Mouse (Mus musculus): ENCODE measurements at regions not wholly inside any gene's neighbourhood (a gene's known extent, or its start where the extent isn't known, plus 50 kb on each side); places are given as distances from the start of the nearest gene placed in this dataset.

- no peak for TF ChIP-seq TCF3 (IDR thresholded peaks at IDR 0.05; ENCODE audit: insufficient read length, low read depth)
- TF ChIP-seq MAX (IDR thresholded peaks at IDR 0.05; ENCODE audit: low read depth), result no peak
- no peak for TF ChIP-seq MYOG (IDR thresholded peaks at IDR 0.05; ENCODE audit: control insufficient read depth in 1 of 3, insufficient read depth in 1 of 3, insufficient read length in 2 of 3, low read depth in 2 of 3)
- TF ChIP-seq E2F4 (IDR thresholded peaks at IDR 0.05; ENCODE audit: insufficient read depth), result no peak
- no peak for TF ChIP-seq POLR2A (IDR thresholded peaks at IDR 0.05; ENCODE audit: insufficient read length, low read depth)
- TF ChIP-seq SRF (IDR thresholded peaks at IDR 0.05; ENCODE audit: control insufficient read depth, insufficient read length, low read depth), result no peak
- no peak for TF ChIP-seq REST (IDR thresholded peaks at IDR 0.05; ENCODE audit: insufficient read depth, insufficient read length)
- no peak for TF ChIP-seq USF1 (IDR thresholded peaks at IDR 0.05; ENCODE audit: low read depth)
- no peak for TF ChIP-seq MYOD1 (IDR thresholded peaks at IDR 0.05; ENCODE audit: control insufficient read depth in 1 of 3, insufficient read length in 2 of 3, low read depth in 2 of 3)
- no peaks in the 10 kb centered on the region for H3K36me3 ChIP-seq (ENCODE audit: control insufficient read depth, insufficient read depth)
Measured at GRCm38 (mm10) chr16:86855891-86856290, 498.1 kb upstream of the N6amt1 start.

GRCm38 (mm10) chr16:86855312-86855711, 498.7 kb upstream of the N6amt1 start:
- Histone ChIP-seq H3K4me2 (ENCODE audit: low read depth) (no peak overlapping the region), H3K79me2 (ENCODE audit: control insufficient read depth, insufficient read depth) (no peaks in the 10 kb centered on the region), H3K27me3 (ENCODE audit: control insufficient read depth, insufficient read depth, insufficient read length) (no peaks in the 10 kb centered on the region), H3K4me3 (no peak overlapping the region), H3ac (ENCODE audit: control insufficient read depth, insufficient read length) (no peak overlapping the region), H3K36me3 (ENCODE audit: control insufficient read depth, insufficient read depth) (no peaks in the 10 kb centered on the region)
- TF ChIP-seq MAX (IDR thresholded peaks at IDR 0.05; ENCODE audit: low read depth) (no peak), MYOG (IDR thresholded peaks at IDR 0.05; ENCODE audit: control insufficient read depth in 1 of 3, insufficient read depth in 1 of 3, insufficient read length in 2 of 3, low read depth in 2 of 3) (no peak), MYOD1 (IDR thresholded peaks at IDR 0.05; ENCODE audit: control insufficient read depth in 1 of 3, insufficient read length in 2 of 3, low read depth in 2 of 3) (no peak), SRF (IDR thresholded peaks at IDR 0.05; ENCODE audit: control insufficient read depth, insufficient read length, low read depth) (no peak), E2F4 (IDR thresholded peaks at IDR 0.05; ENCODE audit: insufficient read depth) (no peak), REST (IDR thresholded peaks at IDR 0.05; ENCODE audit: insufficient read depth, insufficient read length) (no peak), TCF3 (IDR thresholded peaks at IDR 0.05; ENCODE audit: insufficient read length, low read depth) (no peak), TCF12 (IDR thresholded peaks at IDR 0.05; ENCODE audit: insufficient read depth, poor library complexity, severe bottlenecking) (no peak), POLR2A (IDR thresholded peaks at IDR 0.05; ENCODE audit: insufficient read length, low read depth) (no peak), CEBPB (IDR thresholded peaks at IDR 0.05; ENCODE audit: insufficient read depth, poor library complexity, severe bottlenecking) (no peak), POLR2AphosphoS2 (IDR thresholded peaks at IDR 0.05; ENCODE audit: insufficient read length, low read depth) (no peak), USF1 (IDR thresholded peaks at IDR 0.05; ENCODE audit: low read depth) (no peak)

More at GRCm38 (mm10) chr16:86855891-86856290, 498.1 kb upstream of the N6amt1 start:
- H3K4me2 ChIP-seq (ENCODE audit: low read depth), result no peak overlapping the region
- no peak overlapping the region for H3ac ChIP-seq (ENCODE audit: control insufficient read depth, insufficient read length)
- H3K79me2 ChIP-seq (ENCODE audit: control insufficient read depth, insufficient read depth), result no peaks in the 10 kb centered on the region
- H3K4me3 ChIP-seq, result no peak overlapping the region
- no peaks in the 10 kb centered on the region for H3K27me3 ChIP-seq (ENCODE audit: control insufficient read depth, insufficient read depth, insufficient read length)

- Histone ChIP-seq H3K27me3 (ENCODE audit: control insufficient read depth, insufficient read depth, insufficient read length) (no peaks in the 10 kb centered on the region), H3K4me2 (ENCODE audit: low read depth) (no peak overlapping the region), H3ac (ENCODE audit: control insufficient read depth, insufficient read length) (no peak overlapping the region), H3K36me3 (ENCODE audit: control insufficient read depth, insufficient read depth) (no peaks in the 10 kb centered on the region), H3K79me2 (ENCODE audit: control insufficient read depth, insufficient read depth) (no peaks in the 10 kb centered on the region), H3K4me3 (no peak overlapping the region)
- no peak for TF ChIP-seq SRF (IDR thresholded peaks at IDR 0.05; ENCODE audit: control insufficient read depth, insufficient read length, low read depth)
- no peak for TF ChIP-seq POLR2A (IDR thresholded peaks at IDR 0.05; ENCODE audit: insufficient read length, low read depth)
- no peak for TF ChIP-seq REST (IDR thresholded peaks at IDR 0.05; ENCODE audit: insufficient read depth, insufficient read length)
- no peak for TF ChIP-seq TCF3 (IDR thresholded peaks at IDR 0.05; ENCODE audit: insufficient read length, low read depth)
- TF ChIP-seq MYOD1 (IDR thresholded peaks at IDR 0.05; ENCODE audit: control insufficient read depth in 1 of 3, insufficient read length in 2 of 3, low read depth in 2 of 3), result no peak
- no peak for TF ChIP-seq MAX (IDR thresholded peaks at IDR 0.05; ENCODE audit: low read depth)
- TF ChIP-seq POLR2AphosphoS2 (IDR thresholded peaks at IDR 0.05; ENCODE audit: insufficient read length, low read depth), result no peak
- TF ChIP-seq MYOG (IDR thresholded peaks at IDR 0.05; ENCODE audit: control insufficient read depth in 1 of 3, insufficient read depth in 1 of 3, insufficient read length in 2 of 3, low read depth in 2 of 3), result no peak
- TF ChIP-seq E2F4 (IDR thresholded peaks at IDR 0.05; ENCODE audit: insufficient read depth), result no peak
- no peak for TF ChIP-seq USF1 (IDR thresholded peaks at IDR 0.05; ENCODE audit: low read depth)
- TF ChIP-seq TCF12 (IDR thresholded peaks at IDR 0.05; ENCODE audit: insufficient read depth, poor library complexity, severe bottlenecking), result no peak
- TF ChIP-seq CEBPB (IDR thresholded peaks at IDR 0.05; ENCODE audit: insufficient read depth, poor library complexity, severe bottlenecking), result no peak
Measured at GRCm38 (mm10) chr16:86853398-86853797, 500.6 kb upstream of the N6amt1 start.

DNA sequence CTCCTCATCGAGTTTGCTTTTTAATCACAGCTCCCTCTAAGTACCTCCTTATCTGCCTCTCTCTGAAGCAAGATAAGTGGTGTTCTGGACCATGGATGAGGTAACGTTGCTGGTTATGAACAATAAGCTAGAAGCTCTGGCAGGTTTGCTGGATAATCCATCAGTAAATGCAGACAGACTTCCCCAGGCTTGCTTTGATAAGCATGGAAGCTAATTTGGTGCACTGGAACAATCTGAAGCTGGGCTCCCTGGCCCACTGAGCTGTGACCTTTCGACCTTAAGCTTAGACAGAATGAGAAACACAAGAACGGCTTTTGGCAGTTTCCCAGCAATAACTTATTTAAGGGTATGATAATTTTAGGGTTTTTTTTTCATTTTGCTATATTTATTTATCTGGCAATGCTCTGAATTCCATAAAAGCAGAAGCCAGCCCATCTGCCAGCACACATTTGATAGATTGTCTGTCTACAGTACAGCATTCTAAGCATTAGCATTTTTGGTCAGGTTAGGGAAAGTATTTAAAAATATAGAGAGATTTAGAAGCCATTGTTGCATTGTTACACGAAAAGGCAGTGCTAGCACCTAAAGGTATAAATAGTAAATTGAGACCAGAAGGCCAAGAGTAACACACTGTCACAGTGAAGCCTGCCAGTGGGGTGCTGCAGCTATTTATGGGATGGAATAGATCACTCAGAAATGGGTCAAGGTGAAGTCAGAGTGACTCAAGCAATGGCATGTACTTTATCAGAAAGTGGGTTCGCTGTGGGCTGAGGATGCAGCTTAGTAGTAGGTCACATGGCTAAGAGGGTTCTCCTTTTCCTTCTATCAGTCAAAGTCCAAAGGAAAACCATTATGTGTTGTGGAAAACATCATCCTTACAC, 515.3 kb upstream of the N6amt1 start:
- H3K27me3 ChIP-seq (ENCODE audit: control insufficient read depth, insufficient read depth, insufficient read length), result no peaks in the 10 kb centered on the region
- H3K4me2 ChIP-seq (ENCODE audit: low read depth), result no peak overlapping the region
- TF ChIP-seq MYOD1 (IDR thresholded peaks at IDR 0.05; ENCODE audit: control insufficient read depth in 1 of 3, insufficient read length in 2 of 3, low read depth in 2 of 3) (no peak), REST (IDR thresholded peaks at IDR 0.05; ENCODE audit: insufficient read depth, insufficient read length) (no peak), USF1 (IDR thresholded peaks at IDR 0.05; ENCODE audit: low read depth) (no peak), MAX (IDR thresholded peaks at IDR 0.05; ENCODE audit: low read depth) (no peak), TCF12 (IDR thresholded peaks at IDR 0.05; ENCODE audit: insufficient read depth, poor library complexity, severe bottlenecking) (no peak), POLR2AphosphoS2 (IDR thresholded peaks at IDR 0.05; ENCODE audit: insufficient read length, low read depth) (no peak)
- no peaks in the 10 kb centered on the region for H3K36me3 ChIP-seq (ENCODE audit: control insufficient read depth, insufficient read depth)
- no peak overlapping the region for H3K4me3 ChIP-seq
- no peaks in the 10 kb centered on the region for H3K79me2 ChIP-seq (ENCODE audit: control insufficient read depth, insufficient read depth)
- no peak overlapping the region for H3ac ChIP-seq (ENCODE audit: control insufficient read depth, insufficient read length)

Data from myocyte (in vitro differentiated cells).